Mouse (Mus musculus) lung, adult 2 months (tissue): Measurements from ENCODE around the gene Plekha5. TPM values are rescaled to one million over a fixed set of nuclear protein-coding genes. Genes with fewer than 3 reads are reported as not detected.

ENCODE experiments used
- DNase-seq: peaks from one replicate; pipeline ENCODE4 v3.0.0; 2022
- H3K4me1 ChIP-seq: fragments of 200-500 bp; 2 replicates; pipeline ENCODE4 v1.6.1; 2011; ENCODE audit warnings: low read length; ENCODE audit not compliant: control insufficient read depth, insufficient read depth
- H3K4me3 ChIP-seq: fragments of 200-500 bp; replicated peaks from 2 replicates; pipeline ENCODE3; 2011; ENCODE audit warnings: low read depth, mild to moderate bottlenecking, control low read depth, low read length; ENCODE audit errors: extremely low read depth
- CTCF ChIP-seq: fragments of 200-500 bp; IDR thresholded peaks from 2 replicates; pipeline ENCODE4 v1.5.1; 2011; ENCODE audit warnings: mild to moderate bottlenecking, low read length, control low read depth; ENCODE audit not compliant: insufficient read depth
- POLR2A ChIP-seq: fragments of 200-500 bp; IDR thresholded peaks from 2 replicates; pipeline ENCODE4 v1.6.1; 2011; ENCODE audit warnings: low read depth, mild to moderate bottlenecking, control low read depth, low read length, borderline replicate concordance; ENCODE audit errors: extremely low read depth
- WGBS: fragments of 180-500 bp; shearing (Covaris S2); methylation state at CpG from one replicate; pipeline ENCODE4 v1.1.7; 2018; 5-methylcytosine and 5-hydroxymethylcytosine counted together
- polyA plus RNA-seq: library from polyadenylated mRNA; depleted of rRNA; stranded (reverse); fragments of >200 nt; gene quantifications from 2 replicates; pipeline ENCODE4 v1.2.3, GENCODE M21; 2012

Gene Plekha5
- polyA plus RNA-seq, 1 experiment: 24.0 TPM

- WGBS: 95% methylated on average over 5 of the region's 5 CpGs
- DNase-seq: no peak
- no peak overlapping the region for H3K4me3 ChIP-seq
- TF ChIP-seq POLR2A (no peak), CTCF (no peak)
- no peaks in the 10 kb centered on the region for H3K4me1 ChIP-seq
These were observed 109.8 kb downstream of the Plekha5 start for GRCm38 (mm10) chr6:140533606-140534005.

- no peaks in the 10 kb centered on the region for H3K4me1 ChIP-seq
- no peak for DNase-seq
- WGBS: 61% methylated on average over 8 of the region's 8 CpGs
- H3K4me3 ChIP-seq: no peak overlapping the region
- TF ChIP-seq CTCF (no peak), POLR2A (no peak)
These were observed 111.7 kb downstream of the Plekha5 start for GRCm38 (mm10) chr6:140535504-140535903.

- WGBS: 95% methylated on average over 3 of the region's 3 CpGs
- no peak for DNase-seq
- Histone ChIP-seq H3K4me1 (no peaks in the 10 kb centered on the region; the same call in 1 of the 2 replicates), H3K4me3 (no peak overlapping the region)
- TF ChIP-seq CTCF (no peak), POLR2A (no peak)
These were observed 118.1 kb downstream of the Plekha5 start for GRCm38 (mm10) chr6:140541919-140542318.

- TF ChIP-seq POLR2A (no peak), CTCF (no peak)
- DNase-seq: no peak
- peaks cover 3% of the 10 kb centered on the region; the same call in 1 of the 2 replicates for H3K4me1 ChIP-seq
- H3K4me3 ChIP-seq: no peak overlapping the region
- WGBS: 63% methylated on average over 11 of the region's 11 CpGs
These were observed 119.3 kb downstream of the Plekha5 start for GRCm38 (mm10) chr6:140543005-140543794.

- DNase-seq: no peak
- peaks cover 4% of the 10 kb centered on the region; the same call in 1 of the 2 replicates for H3K4me1 ChIP-seq
- 69% methylated on average over 8 of the region's 8 CpGs for WGBS
- TF ChIP-seq POLR2A (no peak), CTCF (no peak)
- no peak overlapping the region for H3K4me3 ChIP-seq
These were observed 122.2 kb downstream of the Plekha5 start for GRCm38 (mm10) chr6:140546095-140546494.

- Histone ChIP-seq H3K4me1 (peaks cover 4% of the 10 kb centered on the region; the same call in 1 of the 2 replicates), H3K4me3 (no peak overlapping the region)
- DNase-seq: no peak
- TF ChIP-seq POLR2A: no peak
- 35% methylated on average over 12 of the region's 12 CpGs for WGBS
These were observed 122.9 kb downstream of the Plekha5 start for GRCm38 (mm10) chr6:140546648-140547201.

- WGBS: 72% methylated on average over 11 of the region's 11 CpGs
- no peak overlapping the region for H3K4me3 ChIP-seq
- H3K4me1 ChIP-seq: peaks cover 4% of the 10 kb centered on the region; the same call in 1 of the 2 replicates
- TF ChIP-seq CTCF (no peak), POLR2A (no peak)
- DNase-seq: no peak
These were observed 123.5 kb downstream of the Plekha5 start for GRCm38 (mm10) chr6:140547203-140547944.

- Histone ChIP-seq H3K4me1 (peaks cover 4% of the 10 kb centered on the region; the same call in 1 of the 2 replicates), H3K4me3 (no peak overlapping the region)
- no peak for DNase-seq
- no peak for TF ChIP-seq CTCF
- TF ChIP-seq POLR2A: no peak
- WGBS: 55% methylated on average over 5 of the region's 5 CpGs
These were observed 124.4 kb downstream of the Plekha5 start for GRCm38 (mm10) chr6:140548082-140548769.

- TF ChIP-seq POLR2A (no peak), CTCF (no peak)
- 84% methylated on average over 13 of the region's 13 CpGs for WGBS
- no peak for DNase-seq
These were observed 126.9 kb downstream of the Plekha5 start for GRCm38 (mm10) chr6:140550741-140551140.

More at GRCm38 (mm10) chr6:140550741-140551140, 126.9 kb downstream of the Plekha5 start:
- Histone ChIP-seq H3K4me3 (no peak overlapping the region), H3K4me1 (peaks cover 4% of the 10 kb centered on the region; the same call in 1 of the 2 replicates)
